Mouse (Mus musculus): Measurements from ENCODE around the gene Rangrf.
"Not testable (repeated sequence)": the region's sequence is repeated elsewhere in the genome, so short reads cannot be mapped to it uniquely, and the experiment has no call there.

The Rangrf gene

GRCm38 (mm10) chr11:68975085-68975484 is at the start of gene Rangrf:
Rangrf (minus strand) TSS chr11:68975185.
- no peak for DNase-seq (ENCODE audit: low spot score)

GRCm38 (mm10) chr11:69020691-69021090 is 45.7 kb upstream of the Rangrf start:
- no peak for DNase-seq (ENCODE audit: low spot score)

- DNase-seq (ENCODE audit: low spot score) = no peak
Observed at GRCm38 (mm10) chr11:69016755-69017154, 41.8 kb upstream of the Rangrf start.

- peak; percentile 75 for DNase-seq (ENCODE audit: low spot score)
Observed at GRCm38 (mm10) chr11:69015644-69016441, 40.9 kb upstream of the Rangrf start, which contains the start of gene Ctc1. Ctc1 (plus strand) TSS chr11:69015911.

GRCm38 (mm10) chr11:69012071-69012601 is 37.2 kb upstream of the Rangrf start:
- peak; percentile 85 for DNase-seq (ENCODE audit: low spot score)

GRCm38 (mm10) chr11:69011445-69011844 is 36.5 kb upstream of the Rangrf start:
- not testable (repeated sequence) for DNase-seq (ENCODE audit: low spot score)

- no peak for DNase-seq (ENCODE audit: low spot score)
Observed at GRCm38 (mm10) chr11:69010400-69011323, 35.7 kb upstream of the Rangrf start.

GRCm38 (mm10) chr11:69009508-69009907 is 34.5 kb upstream of the Rangrf start:
- no peak for DNase-seq (ENCODE audit: low spot score)

GRCm38 (mm10) chr11:69008182-69009121 is 33.5 kb upstream of the Rangrf start, which contains the start of gene Pfas:
Pfas (minus strand) TSS chr11:69008460.
- peak; percentile 69 for DNase-seq (ENCODE audit: low spot score)

GRCm38 (mm10) chr11:69006575-69006974 is 31.6 kb upstream of the Rangrf start:
- DNase-seq (ENCODE audit: low spot score) = not testable (repeated sequence)

- no peak for DNase-seq (ENCODE audit: low spot score)
Observed at GRCm38 (mm10) chr11:69005193-69005592, 30.2 kb upstream of the Rangrf start.

- no peak for DNase-seq (ENCODE audit: low spot score)
Observed at GRCm38 (mm10) chr11:69003592-69003991, 28.6 kb upstream of the Rangrf start.

- not testable (repeated sequence) for DNase-seq (ENCODE audit: low spot score)
Observed at GRCm38 (mm10) chr11:69002782-69003181, 27.8 kb upstream of the Rangrf start.

GRCm38 (mm10) chr11:68997080-68997479 is 22.1 kb upstream of the Rangrf start:
- no peak for DNase-seq (ENCODE audit: low spot score)

GRCm38 (mm10) chr11:68994377-68994776 is 19.4 kb upstream of the Rangrf start:
- DNase-seq (ENCODE audit: low spot score) = no peak

- DNase-seq (ENCODE audit: low spot score) = no peak
Observed at GRCm38 (mm10) chr11:68993122-68993521, 18.1 kb upstream of the Rangrf start.

GRCm38 (mm10) chr11:68988341-68988740 is 13.4 kb upstream of the Rangrf start:
- DNase-seq (ENCODE audit: low spot score) = no peak

- DNase-seq (ENCODE audit: low spot score) = no peak
Observed at GRCm38 (mm10) chr11:68987365-68987882, 12.4 kb upstream of the Rangrf start.

- peak; percentile 47 for DNase-seq (ENCODE audit: low spot score)
Observed at GRCm38 (mm10) chr11:68982639-68983369, 7.8 kb upstream of the Rangrf start.

GRCm38 (mm10) chr11:68980919-68981318 is 5.9 kb upstream of the Rangrf start:
- no peak for DNase-seq (ENCODE audit: low spot score)
